Mouse (Mus musculus) C2C12 (cell line): Measurements from ENCODE around the gene Clasrp.

Source experiments
- CTCF ChIP-seq: IDR thresholded peaks from one replicate; pipeline ENCODE4 v1.5.1; 2011; ENCODE audit not compliant: control insufficient read depth, insufficient read depth, insufficient read length
- MAX ChIP-seq: IDR thresholded peaks from one replicate; pipeline ENCODE4 v1.6.1; 2011; ENCODE audit warnings: mild to moderate bottlenecking, control low read depth
- MYOD1 ChIP-seq: IDR thresholded peaks from one replicate; pipeline ENCODE4 v1.6.1; 2011; ENCODE audit warnings: low read depth; ENCODE audit not compliant: control insufficient read depth, insufficient read length
- MYOG ChIP-seq: IDR thresholded peaks from one replicate; pipeline ENCODE4 v1.6.1; 2011; ENCODE audit not compliant: control insufficient read depth, insufficient read length; ENCODE audit errors: extremely low read depth
- USF1 ChIP-seq: IDR thresholded peaks from one replicate; pipeline ENCODE4 v1.6.1; 2011; ENCODE audit warnings: low read depth, mild to moderate bottlenecking, control low read depth, moderate library complexity

- no peak for TF ChIP-seq CTCF
- no peak for TF ChIP-seq USF1
- TF ChIP-seq MAX: no peak
- TF ChIP-seq MYOD1: no peak
- TF ChIP-seq MYOG: no peak
Measured at GRCm38 (mm10) chr7:19577877-19578414, 26.3 kb downstream of the Clasrp start.
